10 mouse cellular contexts compared by ENCODE assay signal in the genomic region with DNA sequence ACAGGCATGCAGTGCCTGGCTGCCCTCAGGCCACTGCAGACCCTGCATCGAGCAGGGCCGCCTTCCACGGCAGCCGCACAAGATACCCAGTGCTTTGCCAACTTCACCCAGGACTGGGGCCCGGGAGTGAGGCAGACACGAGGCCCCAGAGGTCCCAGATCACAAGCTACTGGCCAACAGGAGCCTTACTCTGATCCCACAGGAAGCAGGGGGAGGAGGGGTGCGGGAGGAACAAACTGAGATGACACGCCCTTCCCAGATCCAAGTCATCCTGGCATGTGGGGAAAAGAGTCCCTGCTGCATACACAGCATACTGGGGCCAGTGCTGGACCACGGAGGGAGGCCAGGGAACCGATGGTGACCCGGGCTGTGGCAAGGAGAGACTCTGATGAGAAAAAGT.
DNase-seq lines count a peak whose midpoint lies in the region; ATAC-seq and TF ChIP-seq lines count a peak whose summit lies in the region.
"Had no signal": no experiment of that assay in that cellular context is flagged by ENCODE, and none has a peak within 500 bp of the region (broad histone marks: within the 10 kb centered on the region; RNA-seq: fewer than 3 reads in every experiment).

No protein-coding gene starts in this region.

- no peaks in the 10 kb centered on the region; the same call in 1 of the 2 replicates for H3K36me3 ChIP-seq in kidney, adult 2 months (ENCODE audit: control insufficient read depth, insufficient read depth, low read length)
- peaks cover 60% of the 10 kb centered on the region for H3K36me3 ChIP-seq in kidney, embryonic 14.5 days (ENCODE audit: control insufficient read depth, insufficient read depth, low read length)
- H3K36me3 ChIP-seq in lung, postnatal 0 days (ENCODE audit: insufficient read depth, low read length) = peaks cover 36% of the 10 kb centered on the region

- WGBS in kidney, adult 2 months = 42% methylated on average over 11 of the region's 11 CpGs
- WGBS in kidney, embryonic 14.5 days = 59% methylated on average over 11 of the region's 11 CpGs
- 60% methylated on average over 11 of the region's 11 CpGs for WGBS in lung, postnatal 0 days

- H3K9ac ChIP-seq in kidney, embryonic 14.5 days (ENCODE audit: low read depth, low read length) = no peak overlapping the region
- no peak overlapping the region for H3K9ac ChIP-seq in lung, postnatal 0 days (replicated peaks; ENCODE audit: low read depth)

- no peak overlapping the region for H3K4me3 ChIP-seq in kidney, adult 2 months (ENCODE audit: insufficient read depth, low read depth, low read length)
- H3K4me3 ChIP-seq in kidney, embryonic 14.5 days (ENCODE audit: low read length) = no peak overlapping the region
- no peak overlapping the region for H3K4me3 ChIP-seq in lung, postnatal 0 days (ENCODE audit: low read depth, low read length)

- H3K27ac ChIP-seq in kidney, adult 2 months (ENCODE audit: insufficient read depth, low read depth, low read length) = no peak overlapping the region
- H3K27ac ChIP-seq in kidney, embryonic 14.5 days (ENCODE audit: low read depth, low read length) = no peak overlapping the region
- peak overlapping the region; percentile 51 for H3K27ac ChIP-seq in lung, postnatal 0 days (ENCODE audit: low read length)
- H3K27ac ChIP-seq: macrophage had no signal

- no peak for TF ChIP-seq CTCF in kidney, adult 2 months (conservative IDR thresholded peaks at IDR 0.05; ENCODE audit: insufficient read depth, insufficient read length, low read depth, low read length)
- TF ChIP-seq CTCF in lung, postnatal 0 days (IDR thresholded peaks at IDR 0.05) = no peak

- TF ChIP-seq EP300 in lung, postnatal 0 days (IDR thresholded peaks at IDR 0.05) = peak; percentile 49

- peak; percentile 53 for DNase-seq in adrenal gland, postnatal 14 days
- DNase-seq in adrenal gland, adult 18-20 months (ENCODE audit: low spot score in 2 of 2) = no peak
- DNase-seq in kidney, adult 2 months = peak; percentile 64
- peak; percentile 63 for DNase-seq in gastrocnemius, postnatal 25 days
- DNase-seq in lung, postnatal 0 days (ENCODE audit: low spot score) = peak; percentile 62
- DNase-seq in adipocyte (ENCODE audit: low spot score) = no peak
- DNase-seq: embryo, embryonic 11 days had no signal

- H3K27me3 ChIP-seq in kidney, adult 2 months (replicated peaks; ENCODE audit: control insufficient read depth, insufficient read depth, low read length) = no peaks in the 10 kb centered on the region
- H3K27me3 ChIP-seq in kidney, embryonic 14.5 days (ENCODE audit: control insufficient read depth, insufficient read depth, low read length) = no peaks in the 10 kb centered on the region
- no peaks in the 10 kb centered on the region for H3K27me3 ChIP-seq in lung, postnatal 0 days (replicated peaks; ENCODE audit: insufficient read depth, low read length)

- ATAC-seq in kidney, embryonic 14.5 days (ENCODE audit: low FRiP score, low TSS enrichment) = no peak
- ATAC-seq in lung, postnatal 0 days = no peak
- no peak for ATAC-seq in erythroid progenitor cell, adult 5-6 weeks (replicated peaks; ENCODE audit: low FRiP score, poor library complexity, severe bottlenecking)

- no peak overlapping the region for H3K4me2 ChIP-seq in kidney, embryonic 14.5 days (replicated peaks; ENCODE audit: low read depth, low read length)
- no peak overlapping the region for H3K4me2 ChIP-seq in lung, postnatal 0 days (replicated peaks; ENCODE audit: low read depth, low read length)

- no peaks in the 10 kb centered on the region for H3K9me3 ChIP-seq in kidney, embryonic 14.5 days (ENCODE audit: control insufficient read depth, low read length)
- H3K9me3 ChIP-seq in lung, postnatal 0 days (ENCODE audit: low read length) = no peaks in the 10 kb centered on the region

- H3K4me1 ChIP-seq in kidney, adult 2 months (ENCODE audit: control insufficient read depth, insufficient read depth, low read length) = peaks cover 11% of the 10 kb centered on the region
- peaks cover 13% of the 10 kb centered on the region for H3K4me1 ChIP-seq in kidney, embryonic 14.5 days (ENCODE audit: control insufficient read depth, insufficient read depth, low read length)
- peaks cover 25% of the 10 kb centered on the region for H3K4me1 ChIP-seq in lung, postnatal 0 days (ENCODE audit: insufficient read depth, low read depth, low read length)

- TF ChIP-seq POLR2A in kidney, adult 2 months (IDR thresholded peaks at IDR 0.05; ENCODE audit: low read depth, low read length) = no peak

Comparison
In these comparisons a context has a peak if more than half of its experiments do, and no peak if none do; other contexts are left out.
1. DNase-seq: peak in adrenal gland, postnatal 14 days (single experiment), kidney, adult 2 months (single experiment), gastrocnemius, postnatal 25 days (single experiment) and lung, postnatal 0 days (single experiment); none in adrenal gland, adult 18-20 months (0 of 2) and adipocyte (single experiment).